Mouse (Mus musculus) C2C12 (cell line): Measurements from ENCODE around the gene Gfra4. TPM values are rescaled to one million over a fixed set of nuclear protein-coding genes. Genes with fewer than 3 reads are reported as not detected.

Source experiments
- H3K27me3 ChIP-seq: one replicate; pipeline ENCODE4 v1.6.1; 2011; ENCODE audit not compliant: control insufficient read depth, insufficient read depth, insufficient read length
- H3K36me3 ChIP-seq: one replicate; pipeline ENCODE4 v1.6.1; 2011; ENCODE audit not compliant: control insufficient read depth, insufficient read depth
- H3K4me3 ChIP-seq: one replicate; pipeline ENCODE4 v1.5.1; 2011; ENCODE audit warnings: mild to moderate bottlenecking, control low read depth; ENCODE audit not compliant: poor library complexity, insufficient read depth, severe bottlenecking
- H3K79me2 ChIP-seq: one replicate; pipeline ENCODE4 v1.6.1; 2011; ENCODE audit not compliant: control insufficient read depth, insufficient read depth
- H3K79me3 ChIP-seq: one replicate; pipeline ENCODE4 v1.6.1; 2011; ENCODE audit warnings: low read depth, control low read depth
- H3ac ChIP-seq: one replicate; pipeline ENCODE3; 2011; ENCODE audit warnings: low read depth; ENCODE audit not compliant: control insufficient read depth, insufficient read length
- CEBPB ChIP-seq: IDR thresholded peaks from one replicate; pipeline ENCODE4 v1.6.1; 2011; ENCODE audit warnings: low read depth, mild to moderate bottlenecking, control low read depth, moderate library complexity
- CTCF ChIP-seq: IDR thresholded peaks from one replicate; pipeline ENCODE4 v1.5.1; 2011; ENCODE audit not compliant: control insufficient read depth, insufficient read depth, insufficient read length
- FOSL1 ChIP-seq: IDR thresholded peaks from one replicate; pipeline ENCODE4 v1.8.0; 2011; ENCODE audit warnings: mild to moderate bottlenecking, low read length; ENCODE audit not compliant: poor library complexity, insufficient read depth, severe bottlenecking
- MAX ChIP-seq: IDR thresholded peaks from one replicate; pipeline ENCODE4 v1.6.1; 2011; ENCODE audit warnings: mild to moderate bottlenecking, control low read depth
- MYOD1 ChIP-seq: IDR thresholded peaks from one replicate; pipeline ENCODE4 v1.6.1; 2011; ENCODE audit warnings: low read depth; ENCODE audit not compliant: control insufficient read depth, insufficient read length
- MYOG ChIP-seq: IDR thresholded peaks from one replicate; pipeline ENCODE4 v1.6.1; 2011; ENCODE audit not compliant: control insufficient read depth, insufficient read length; ENCODE audit errors: extremely low read depth
- USF1 ChIP-seq: IDR thresholded peaks from one replicate; pipeline ENCODE4 v1.6.1; 2011; ENCODE audit warnings: low read depth, mild to moderate bottlenecking, control low read depth, moderate library complexity
- polyA plus RNA-seq: library from polyadenylated mRNA; unstranded; fragments of >200 nt; fragmentation: generic; extraction: Trizol; gene quantifications from one replicate; pipeline ENCODE4 v1.2.1, GENCODE M21; 2012; ENCODE audit warnings: missing spikeins

Gene Gfra4
- polyA plus RNA-seq, 1 experiment: 0.33 TPM

DNA sequence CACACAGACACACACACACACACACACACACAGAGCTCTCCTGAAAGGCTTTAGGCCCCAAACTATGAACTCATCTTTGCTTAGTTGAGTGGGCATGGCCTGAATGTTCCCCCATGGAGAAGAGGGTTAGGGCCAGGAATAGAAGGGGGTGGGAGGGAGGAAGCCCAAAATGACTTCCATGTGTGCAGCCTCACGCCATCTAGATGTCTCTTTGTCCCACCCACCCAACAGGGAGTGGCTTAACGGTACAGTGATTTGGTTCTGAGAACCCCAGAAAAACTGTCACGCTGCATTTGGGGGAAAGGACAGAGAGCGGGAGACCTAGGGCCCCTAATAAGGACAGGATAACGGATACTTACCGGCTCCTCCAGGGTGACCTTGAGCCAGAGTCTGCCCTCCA is 17.9 kb upstream of the Gfra4 start:
- no peaks in the 10 kb centered on the region for H3K27me3 ChIP-seq
- H3K36me3 ChIP-seq: no peaks in the 10 kb centered on the region
- no peak overlapping the region for H3ac ChIP-seq
- H3K4me3 ChIP-seq: no peak overlapping the region
- no peaks in the 10 kb centered on the region for H3K79me3 ChIP-seq
- TF ChIP-seq MYOG (no peak), MYOD1 (no peak), FOSL1 (no peak), USF1 (no peak)
- H3K79me2 ChIP-seq: no peaks in the 10 kb centered on the region

DNA sequence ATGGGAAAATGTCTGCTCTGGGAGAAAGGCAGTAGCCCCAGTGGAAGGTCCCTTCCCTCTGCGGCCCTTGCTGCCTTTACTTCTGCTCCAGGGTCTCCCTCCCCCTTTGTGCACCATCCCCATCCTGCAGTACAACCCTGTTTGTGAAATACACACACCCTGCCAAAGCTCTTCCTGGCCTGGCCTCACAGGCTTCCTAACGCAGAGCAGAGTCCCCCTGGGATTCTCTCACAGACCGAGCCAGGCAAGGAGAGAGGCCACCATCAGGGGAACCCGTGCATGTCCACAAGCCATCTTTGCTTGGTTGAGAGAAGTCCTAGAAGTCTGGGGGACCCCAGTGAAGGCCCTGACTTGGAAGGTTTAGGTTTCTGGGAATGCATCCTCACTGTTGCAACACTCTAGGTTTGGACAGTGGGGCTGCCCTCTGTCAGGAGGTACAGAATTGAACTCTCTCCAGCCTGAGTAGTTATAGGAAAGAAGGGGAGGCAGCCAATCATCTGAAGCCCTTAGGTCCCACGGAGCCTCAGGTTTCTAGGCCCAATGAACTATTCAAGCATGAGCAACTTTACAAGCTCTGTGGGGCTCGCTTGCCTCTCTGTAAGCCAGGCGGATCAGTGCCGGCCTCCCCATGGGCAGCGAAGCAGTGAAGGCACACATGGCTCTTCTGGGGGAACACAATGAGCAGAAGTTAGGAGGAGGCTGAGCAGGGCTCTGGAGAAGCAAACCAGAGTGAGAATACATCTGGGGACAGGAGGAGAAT is 17.1 kb upstream of the Gfra4 start:
- Histone ChIP-seq H3K79me2 (no peaks in the 10 kb centered on the region), H3K79me3 (no peaks in the 10 kb centered on the region), H3K27me3 (peaks cover 5% of the 10 kb centered on the region), H3K36me3 (no peaks in the 10 kb centered on the region), H3K4me3 (no peak overlapping the region), H3ac (no peak overlapping the region)
- TF ChIP-seq FOSL1: no peak
- no peak for TF ChIP-seq MYOG
- TF ChIP-seq USF1: no peak
- TF ChIP-seq CEBPB: no peak
- no peak for TF ChIP-seq MAX
- no peak for TF ChIP-seq MYOD1
- TF ChIP-seq CTCF: no peak

DNA sequence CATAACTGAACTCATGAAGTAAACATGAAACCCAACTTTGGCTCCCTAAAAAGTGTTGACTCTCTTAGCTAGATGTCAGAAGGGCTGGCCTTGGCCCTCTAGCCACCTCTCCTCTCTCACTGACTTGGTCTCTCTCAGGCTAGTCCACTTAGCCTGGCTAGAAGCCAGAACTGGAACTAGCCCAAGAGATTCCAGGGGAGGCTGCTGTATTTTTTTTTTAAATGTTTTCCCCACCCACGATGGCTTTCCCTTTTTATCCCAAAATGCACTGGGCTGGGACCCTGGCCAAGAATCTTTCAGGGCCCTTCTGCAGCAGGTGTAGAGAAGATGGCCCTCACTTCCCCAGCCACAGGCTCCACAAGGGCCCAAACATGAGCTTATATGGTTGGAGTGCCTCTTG is 16.5 kb upstream of the Gfra4 start:
- Histone ChIP-seq H3K4me3 (no peak overlapping the region), H3K36me3 (no peaks in the 10 kb centered on the region), H3ac (no peak overlapping the region), H3K27me3 (peaks cover 11% of the 10 kb centered on the region), H3K79me3 (no peaks in the 10 kb centered on the region), H3K79me2 (no peaks in the 10 kb centered on the region)
- no peak for TF ChIP-seq MYOG
- no peak for TF ChIP-seq USF1
- TF ChIP-seq CEBPB: no peak

DNA sequence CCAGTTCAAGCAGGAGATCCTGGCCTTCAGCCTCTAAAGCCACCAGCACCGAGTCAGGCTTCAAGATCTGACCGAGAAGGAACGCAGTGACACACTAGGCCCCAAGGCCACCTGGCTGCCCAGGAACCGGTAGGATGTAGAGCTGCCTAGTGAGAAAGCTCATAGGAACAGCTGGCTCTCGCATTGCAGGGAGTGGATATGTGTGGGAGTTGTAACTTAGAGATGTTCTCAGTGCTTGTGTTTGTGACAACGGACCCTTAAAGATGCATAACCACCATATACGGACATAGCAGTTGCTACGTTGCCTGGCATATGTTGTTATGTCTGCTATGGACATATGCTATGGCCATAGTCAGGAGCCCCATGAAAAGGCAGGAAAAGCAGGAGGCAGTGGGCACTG is 15.8 kb upstream of the Gfra4 start:
- Histone ChIP-seq H3K4me3 (no peak overlapping the region), H3ac (no peak overlapping the region), H3K79me2 (no peaks in the 10 kb centered on the region), H3K79me3 (no peaks in the 10 kb centered on the region), H3K27me3 (peaks cover 18% of the 10 kb centered on the region), H3K36me3 (no peaks in the 10 kb centered on the region)
- TF ChIP-seq USF1 (no peak), MYOD1 (no peak), MYOG (no peak), CTCF (no peak), MAX (no peak), FOSL1 (no peak), CEBPB (no peak)

DNA sequence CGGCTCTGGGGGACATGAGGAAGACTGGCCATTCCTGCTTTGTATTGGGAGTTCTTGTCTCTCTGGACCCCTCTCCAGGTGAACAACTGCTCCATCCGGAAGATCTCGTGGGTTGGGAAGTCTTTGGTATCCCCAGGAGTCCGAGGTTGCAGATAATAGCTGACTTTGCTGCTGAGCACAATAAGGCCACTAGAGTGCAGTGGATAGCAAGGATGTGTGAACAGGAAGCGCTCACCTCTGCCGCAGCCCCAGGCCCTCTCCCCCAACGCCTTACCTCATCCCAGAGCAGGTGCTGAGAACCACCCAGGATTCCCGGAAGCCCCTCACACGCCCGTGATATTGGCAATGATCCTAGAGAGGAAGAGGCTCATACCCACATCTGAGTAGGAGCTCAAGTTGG is 13.3 kb upstream of the Gfra4 start:
- peak; percentile 32 for TF ChIP-seq CTCF
- TF ChIP-seq CEBPB: no peak
- H3K36me3 ChIP-seq: no peaks in the 10 kb centered on the region
- no peaks in the 10 kb centered on the region for H3K79me2 ChIP-seq
- peaks cover 33% of the 10 kb centered on the region for H3K27me3 ChIP-seq
- H3ac ChIP-seq: no peak overlapping the region
- no peak overlapping the region for H3K4me3 ChIP-seq
- no peaks in the 10 kb centered on the region for H3K79me3 ChIP-seq

DNA sequence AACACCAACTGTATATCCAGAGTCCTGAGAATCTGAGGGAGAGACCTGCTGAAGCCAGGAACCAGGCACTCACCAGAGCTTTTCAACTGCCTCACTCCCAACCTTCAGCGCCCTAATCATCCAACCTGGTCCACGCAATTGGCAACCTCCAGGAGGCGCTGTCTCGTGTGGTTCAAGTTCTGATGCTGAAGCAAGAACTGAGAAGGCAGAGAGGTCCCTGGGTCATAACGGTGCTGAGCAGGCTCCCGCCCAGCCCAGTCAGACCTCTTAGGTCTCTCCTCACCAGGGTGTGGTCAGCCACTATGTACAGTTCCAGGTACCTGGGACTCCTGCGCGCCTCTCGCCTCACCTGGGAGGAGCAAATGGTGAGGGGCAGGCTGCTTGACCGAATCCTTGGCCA is 12.7 kb upstream of the Gfra4 start:
- Histone ChIP-seq H3K27me3 (peaks cover 34% of the 10 kb centered on the region), H3K79me2 (no peaks in the 10 kb centered on the region), H3ac (no peak overlapping the region), H3K36me3 (no peaks in the 10 kb centered on the region), H3K4me3 (no peak overlapping the region), H3K79me3 (no peaks in the 10 kb centered on the region)
- peak; percentile 55 for TF ChIP-seq CTCF
- TF ChIP-seq CEBPB: no peak

DNA sequence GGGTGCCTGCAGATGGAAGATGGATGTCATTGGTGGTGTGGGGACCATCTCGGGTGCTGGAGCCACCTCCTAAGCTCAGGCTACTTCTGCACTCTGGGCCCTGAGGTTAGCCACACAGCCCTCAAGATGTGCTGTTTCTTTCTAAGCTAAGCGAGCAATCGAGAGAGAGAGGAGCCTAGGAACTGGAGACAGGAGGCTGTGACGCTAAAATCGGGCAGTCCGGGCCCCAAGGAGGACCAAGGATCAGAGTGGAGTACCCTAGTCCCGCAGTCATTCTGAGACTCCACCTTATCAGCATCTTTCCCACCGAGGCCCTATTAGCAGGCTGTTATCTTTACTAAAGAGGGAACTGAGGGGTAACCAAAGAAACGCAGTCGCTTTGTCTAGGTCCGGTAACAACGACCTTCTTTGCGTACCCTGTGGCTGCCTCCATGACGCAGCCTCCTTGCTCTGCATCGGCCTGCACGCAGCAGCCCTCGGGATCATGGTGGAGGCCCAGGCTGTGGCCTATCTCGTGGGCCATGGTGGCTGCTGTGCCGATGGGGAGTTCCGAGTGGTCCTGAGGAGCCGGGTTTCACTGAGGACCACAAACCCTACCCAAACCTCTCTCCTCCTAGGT is 11.9 kb upstream of the Gfra4 start:
- no peak overlapping the region for H3ac ChIP-seq
- no peak overlapping the region for H3K4me3 ChIP-seq
- TF ChIP-seq FOSL1 (no peak), USF1 (no peak), CTCF (no peak), MAX (no peak), CEBPB (no peak), MYOD1 (no peak), MYOG (no peak)
- peaks cover 34% of the 10 kb centered on the region for H3K27me3 ChIP-seq
- no peaks in the 10 kb centered on the region for H3K79me3 ChIP-seq
- H3K36me3 ChIP-seq: no peaks in the 10 kb centered on the region
- no peaks in the 10 kb centered on the region for H3K79me2 ChIP-seq
